Comparison of ENCODE assay signal across 8 mouse cellular contexts in genomic region chr2:33973213-33973834, GRCm38 (mm10).
DNase-seq lines count a peak whose midpoint lies in the region; ATAC-seq lines count a peak whose summit lies in the region.

No protein-coding gene starts in this region.

- H3K4me2 ChIP-seq in liver, embryonic 12.5 days: no peak overlapping the region
- H3K4me2 ChIP-seq in intestine, embryonic 16.5 days (ENCODE audit: low read depth, low read length): no peak overlapping the region
- no peak overlapping the region for H3K4me2 ChIP-seq in midbrain, embryonic 14.5 days (ENCODE audit: low read length)

- no peaks in the 10 kb centered on the region for H3K36me3 ChIP-seq in liver, embryonic 12.5 days
- H3K36me3 ChIP-seq in intestine, embryonic 16.5 days (ENCODE audit: control insufficient read depth, insufficient read depth, low read length): no peaks in the 10 kb centered on the region
- H3K36me3 ChIP-seq in midbrain, embryonic 14.5 days (ENCODE audit: control insufficient read depth, insufficient read depth, low read length): no peaks in the 10 kb centered on the region

- WGBS in liver, embryonic 12.5 days (ENCODE audit: insufficient replicate concordance): 65% methylated on average over 4 of the region's 4 CpGs
- WGBS in intestine, embryonic 16.5 days: 70% methylated on average over 4 of the region's 4 CpGs
- 65% methylated on average over 4 of the region's 4 CpGs for WGBS in midbrain, embryonic 14.5 days

- no peaks in the 10 kb centered on the region for H3K9me3 ChIP-seq in liver, embryonic 12.5 days (replicated peaks)
- no peaks in the 10 kb centered on the region for H3K9me3 ChIP-seq in intestine, embryonic 16.5 days (ENCODE audit: control insufficient read depth, low read length)
- no peaks in the 10 kb centered on the region for H3K9me3 ChIP-seq in midbrain, embryonic 14.5 days (ENCODE audit: control insufficient read depth, low read length)

- H3K9ac ChIP-seq in liver, embryonic 12.5 days: no peak overlapping the region
- no peak overlapping the region for H3K9ac ChIP-seq in intestine, embryonic 16.5 days (ENCODE audit: low read depth, low read length)
- H3K9ac ChIP-seq in midbrain, embryonic 14.5 days (replicated peaks; ENCODE audit: low read length): no peak overlapping the region; the same call in 1 of the 2 replicates

- ATAC-seq in liver, embryonic 12.5 days: no peak
- ATAC-seq in intestine, embryonic 16.5 days: peak; percentile 63
- ATAC-seq in midbrain, embryonic 14.5 days (ENCODE audit: low FRiP score, low TSS enrichment): peak; percentile 87; the same call in 1 of the 2 replicates

- intact Hi-C loops in left cerebral cortex, postnatal 14 days (cut with DNase I): loop anchor here (1.0 to 10.0 kb wide), 4 partner anchors 151 to 666 kb away; partner anchors contain the start of gene Pbx3

- H3K4me1 ChIP-seq in liver, embryonic 12.5 days: no peaks in the 10 kb centered on the region
- H3K4me1 ChIP-seq in intestine, embryonic 16.5 days (ENCODE audit: control insufficient read depth, insufficient read depth, low read length): no peaks in the 10 kb centered on the region
- H3K4me1 ChIP-seq in midbrain, embryonic 14.5 days (ENCODE audit: control insufficient read depth, insufficient read depth, low read length): peaks cover 17% of the 10 kb centered on the region

- peaks cover 5% of the 10 kb centered on the region for H3K27me3 ChIP-seq in liver, embryonic 12.5 days (replicated peaks)
- H3K27me3 ChIP-seq in intestine, embryonic 16.5 days (replicated peaks; ENCODE audit: control insufficient read depth, insufficient read depth, low read length): no peaks in the 10 kb centered on the region
- H3K27me3 ChIP-seq in midbrain, embryonic 14.5 days (ENCODE audit: control insufficient read depth, insufficient read depth, low read length): no peaks in the 10 kb centered on the region

- DNase-seq in liver: peak; percentile 69
- peak; percentile 70 for DNase-seq in embryo, embryonic 11.5 days (ENCODE audit: low read depth, low spot score)
- DNase-seq in gastrocnemius, postnatal 4 days (ENCODE audit: low spot score in 2 of 2): peak; percentile 60 to 69
- peak; percentile 89 to 90 for DNase-seq in left cerebral cortex, postnatal 14 days (ENCODE audit: low spot score in 2 of 2)
- DNase-seq in midbrain, embryonic 14.5 days: peak; percentile 94
- peak; percentile 39 to 64 for DNase-seq in spleen, adult 18-20 months

- H3K27ac ChIP-seq in liver, embryonic 12.5 days: no peak overlapping the region
- H3K27ac ChIP-seq in intestine, embryonic 16.5 days (ENCODE audit: low read length): no peak overlapping the region
- peak overlapping the region; percentile 73 for H3K27ac ChIP-seq in midbrain, embryonic 14.5 days (replicated peaks; ENCODE audit: low read depth, low read length)

- H3K4me3 ChIP-seq in liver, embryonic 12.5 days: no peak overlapping the region
- H3K4me3 ChIP-seq in intestine, embryonic 16.5 days (ENCODE audit: low read length): no peak overlapping the region
- no peak overlapping the region for H3K4me3 ChIP-seq in midbrain, embryonic 14.5 days (replicated peaks; ENCODE audit: low read depth, low read length)
